Mouse (Mus musculus) spleen, adult 2 months (tissue): ENCODE measurements at regions not wholly inside any gene's neighbourhood (a gene's known extent, or its start where the extent isn't known, plus 50 kb on each side); places are given as distances from the start of the nearest gene placed in this dataset.

Experiments used
- CTCF ChIP-seq: fragments of 200-500 bp; IDR thresholded peaks from 2 replicates; pipeline ENCODE4 v1.5.1; 2011; ENCODE audit warnings: mild to moderate bottlenecking, inconsistent platforms; ENCODE audit not compliant: insufficient read depth, insufficient read length, insufficient replicate concordance; ENCODE audit errors: extremely low read depth
- POLR2A ChIP-seq: fragments of 200-500 bp; IDR thresholded peaks from 2 replicates; pipeline ENCODE4 v1.6.1; 2011; ENCODE audit warnings: low read depth, low read length, inconsistent platforms

GRCm38 (mm10) chr10:44901203-44901602, 165.8 kb upstream of the Prep start:
- no peak for TF ChIP-seq POLR2A
- no peak for TF ChIP-seq CTCF
